Mouse (Mus musculus) hindbrain, embryonic 12.5 days (tissue): ENCODE results near the gene Pmf1. TPM values are rescaled to one million over a fixed set of nuclear protein-coding genes. Genes with fewer than 3 reads are reported as not detected.
"Not testable (repeated sequence)": the region's sequence is repeated elsewhere in the genome, so short reads cannot be mapped to it uniquely, and the experiment has no call there.

Experiments used
- ATAC-seq: fragments of 200-750 bp; cut with Nextera tagmentation; 2 replicates; pipeline ENCODE4 v1.8.0; 2017; ENCODE audit warnings: moderate TSS enrichment; ENCODE audit not compliant: low FRiP score
- H3K27ac ChIP-seq: fragments of 300-500 bp; sonication (generic); 2 replicates; pipeline ENCODE4 v1.5.1; 2016; ENCODE audit warnings: mild to moderate bottlenecking
- H3K27me3 ChIP-seq: fragments of 300-500 bp; sonication (generic); 2 replicates; pipeline ENCODE4 v1.6.1; 2016; ENCODE audit warnings: mild to moderate bottlenecking
- H3K36me3 ChIP-seq: fragments of 300-500 bp; sonication (generic); 2 replicates; pipeline ENCODE4 v1.6.1; 2016; ENCODE audit warnings: mild to moderate bottlenecking
- H3K4me1 ChIP-seq: fragments of 300-500 bp; sonication (generic); 2 replicates; pipeline ENCODE4 v1.6.1; 2016
- H3K4me2 ChIP-seq: fragments of 300-500 bp; sonication (generic); replicated peaks from 2 replicates; pipeline ENCODE4 v1.6.1; 2016; ENCODE audit warnings: mild to moderate bottlenecking
- H3K4me3 ChIP-seq: fragments of 300-500 bp; sonication (generic); 2 replicates; pipeline ENCODE4 v1.5.1; 2016; ENCODE audit warnings: mild to moderate bottlenecking
- H3K9ac ChIP-seq: fragments of 300-500 bp; sonication (generic); 2 replicates; pipeline ENCODE4 v1.6.1; 2016; ENCODE audit warnings: mild to moderate bottlenecking, moderate library complexity
- H3K9me3 ChIP-seq: fragments of 300-500 bp; sonication (generic); replicated peaks from 2 replicates; pipeline ENCODE4 v1.6.1; 2016; ENCODE audit warnings: mild to moderate bottlenecking
- WGBS: fragments of 180-500 bp; shearing (Covaris S2); methylation state at CpG from one replicate; pipeline ENCODE4 v1.1.7; 2016; 5-methylcytosine and 5-hydroxymethylcytosine counted together
- polyA plus RNA-seq: library from polyadenylated mRNA; unstranded; fragments of >200 nt; fragmentation: Nextera tagmentation; extraction: Ambion mirVana; gene quantifications from 2 replicates; pipeline ENCODE4 v1.2.1, GENCODE M21; 2016

The Pmf1 gene
- polyA plus RNA-seq, 1 experiment from 2014 or later, result 82.3 TPM

DNA sequence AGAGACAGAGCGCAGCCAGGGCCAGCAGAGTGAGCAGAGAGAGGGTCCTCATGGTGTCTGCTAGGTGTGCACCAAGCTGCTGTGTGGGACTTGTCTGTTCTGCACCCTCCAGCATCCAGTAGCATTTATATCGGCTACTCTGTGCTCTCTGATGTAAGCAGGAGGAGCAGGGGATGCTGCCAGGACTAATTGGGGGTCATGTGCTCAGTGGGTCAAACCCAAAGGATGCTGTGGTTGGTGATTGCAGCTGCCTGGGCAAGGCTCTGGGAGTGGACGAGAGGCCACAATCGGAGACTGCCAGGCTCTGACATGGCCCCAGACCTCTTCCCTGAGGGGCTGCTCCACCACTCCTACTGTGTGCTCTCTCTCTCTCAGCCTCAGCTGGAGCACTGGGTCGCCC lies 31.5 kb downstream of the Pmf1 start, which contains the start of gene Bglap2:
Gene Bglap2, minus strand, starts transcription at position 101 of the 400 bp plus-strand sequence.
- H3K36me3 ChIP-seq, H3K27me3 ChIP-seq, H3K4me1 ChIP-seq, ATAC-seq, H3K4me3 ChIP-seq, H3K9ac ChIP-seq, H3K27ac ChIP-seq, H3K4me2 ChIP-seq, H3K9me3 ChIP-seq: not testable (repeated sequence)
- WGBS, result 84% methylated on average over 5 of the region's 5 CpGs

DNA sequence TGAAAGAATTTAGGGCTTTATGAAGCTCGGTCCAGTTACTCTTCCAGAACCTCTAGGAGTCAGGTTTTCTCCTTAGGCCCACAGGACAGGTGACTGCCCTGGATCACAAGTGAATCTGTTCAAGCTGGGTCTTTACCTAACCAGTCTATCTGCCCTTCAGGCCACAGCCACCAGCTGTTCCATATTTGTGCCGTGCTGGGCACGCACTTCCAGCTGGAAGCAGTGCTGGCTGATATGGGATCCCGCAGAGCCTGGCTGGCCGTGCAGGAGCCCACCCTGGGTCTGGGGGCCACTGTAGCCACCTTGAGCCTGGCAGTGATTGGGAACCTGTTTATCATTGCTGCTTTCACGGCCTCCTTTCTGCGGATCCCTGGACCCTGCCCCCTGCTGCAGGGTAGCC lies 33.5 kb downstream of the Pmf1 start:
- Histone ChIP-seq H3K4me2 (peak overlapping the region; percentile 37; the same call in 1 of the 2 replicates), H3K27ac (peak overlapping the region; percentile 66)
- ATAC-seq, result peak; percentile 51
- H3K9ac ChIP-seq, H3K4me3 ChIP-seq, H3K36me3 ChIP-seq, H3K9me3 ChIP-seq, H3K27me3 ChIP-seq, H3K4me1 ChIP-seq: not testable (repeated sequence)
- 24% methylated on average over 5 of the region's 7 CpGs for WGBS

DNA sequence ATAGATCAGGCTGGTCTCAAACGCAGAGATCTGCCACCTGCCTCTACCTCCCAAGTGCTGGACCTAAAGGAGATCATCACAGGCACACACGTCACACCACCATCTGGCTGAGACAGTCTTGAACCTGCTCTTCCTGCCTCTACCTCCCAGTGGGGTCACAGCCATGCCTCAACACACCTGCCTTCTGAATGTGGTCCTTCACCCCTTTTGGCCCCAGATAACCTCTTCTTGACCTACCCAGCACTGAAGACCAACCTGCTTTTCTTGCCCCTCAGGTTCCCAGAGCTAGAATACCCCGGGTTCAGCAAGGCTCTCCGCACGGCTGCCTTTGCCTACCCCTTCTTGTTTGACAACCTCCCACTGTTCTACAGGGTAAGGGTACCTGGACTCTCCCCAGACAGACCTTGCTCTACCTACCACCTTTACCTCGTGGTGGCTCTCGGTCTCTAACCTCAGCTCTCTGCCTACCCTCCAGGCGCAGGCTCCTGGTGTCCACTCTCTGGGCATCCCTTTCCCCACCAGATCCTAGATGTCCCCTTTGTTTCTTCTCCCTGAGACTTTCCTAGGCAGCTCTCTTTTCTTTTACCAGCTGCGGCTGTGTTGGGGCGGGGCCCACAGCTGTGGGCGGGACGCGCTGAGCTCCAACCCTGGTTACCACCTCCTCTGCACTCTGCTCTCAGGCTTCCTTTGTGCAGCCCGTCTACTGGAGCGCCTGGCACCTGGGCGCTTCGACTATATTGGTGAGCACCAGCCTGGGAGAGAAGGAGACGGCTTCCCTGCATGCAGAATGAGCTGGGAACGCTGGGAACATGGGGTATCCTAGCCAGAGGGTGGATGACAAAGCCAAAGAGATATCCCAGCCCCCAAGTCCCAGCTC lies 34.1 kb downstream of the Pmf1 start:
- H3K9me3 ChIP-seq, H3K27me3 ChIP-seq, H3K4me1 ChIP-seq, H3K36me3 ChIP-seq, H3K4me3 ChIP-seq: not testable (repeated sequence)
- peak overlapping the region; percentile 37 for H3K4me2 ChIP-seq
- ATAC-seq, result peak; percentile 89
- peak overlapping the region; percentile 66 for H3K27ac ChIP-seq
- 10% methylated on average over 18 of the region's 19 CpGs for WGBS
- peak overlapping the region; percentile 27; the same call in 1 of the 2 replicates for H3K9ac ChIP-seq

DNA sequence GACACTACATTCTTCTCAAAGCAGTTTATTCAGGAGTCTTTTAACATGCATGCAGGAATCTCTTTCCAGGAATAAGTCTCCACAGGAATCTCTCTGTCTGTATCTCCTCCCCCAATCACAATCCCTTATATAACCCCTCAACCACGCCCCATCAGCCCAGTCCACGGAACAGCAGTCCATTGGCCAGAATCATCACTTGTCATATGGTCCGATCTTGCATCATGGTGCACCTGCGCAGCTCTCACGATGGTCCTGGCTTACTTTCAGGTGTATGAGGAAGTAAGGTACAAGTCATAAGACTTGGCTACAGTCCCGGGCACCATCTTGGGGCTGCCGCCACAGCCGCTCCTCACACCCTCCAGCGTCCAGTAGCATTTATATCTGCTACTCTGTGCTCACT lies 37.5 kb downstream of the Pmf1 start, which contains the start of gene Bglap3:
Gene Bglap3, minus strand, starts transcription at position 101 of the 400 bp plus-strand sequence.
- H3K27ac ChIP-seq, H3K4me1 ChIP-seq, H3K36me3 ChIP-seq, H3K9me3 ChIP-seq, ATAC-seq, H3K4me3 ChIP-seq, H3K9ac ChIP-seq, H3K4me2 ChIP-seq, H3K27me3 ChIP-seq: not testable (repeated sequence)
- 90% methylated on average over 9 of the region's 9 CpGs for WGBS

DNA sequence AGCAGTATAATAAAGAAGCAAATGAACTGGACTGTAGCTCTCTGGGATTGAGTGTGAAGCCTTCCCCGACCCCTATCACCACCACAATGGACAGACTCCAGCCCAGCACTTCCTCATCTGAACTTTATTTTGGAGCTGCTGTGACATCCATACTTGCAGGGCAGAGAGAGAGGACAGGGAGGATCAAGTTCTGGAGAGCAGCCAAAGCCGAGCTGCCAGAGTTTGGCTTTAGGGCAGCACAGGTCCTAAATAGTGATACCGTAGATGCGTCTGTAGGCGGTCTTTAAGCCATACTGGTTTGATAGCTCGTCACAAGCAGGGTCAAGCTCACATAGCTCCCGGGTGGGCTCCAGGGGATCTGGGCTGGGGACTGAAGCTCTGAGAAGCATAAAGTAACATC lies 41.6 kb downstream of the Pmf1 start:
- not testable (repeated sequence) for H3K4me3 ChIP-seq, H3K36me3 ChIP-seq, H3K9me3 ChIP-seq, H3K27ac ChIP-seq, H3K9ac ChIP-seq, ATAC-seq, H3K4me2 ChIP-seq
- peaks cover 15% of the 10 kb centered on the region for H3K4me1 ChIP-seq
- peaks cover 22% of the 10 kb centered on the region for H3K27me3 ChIP-seq
- WGBS, result 84% methylated on average over 7 of the region's 7 CpGs

DNA sequence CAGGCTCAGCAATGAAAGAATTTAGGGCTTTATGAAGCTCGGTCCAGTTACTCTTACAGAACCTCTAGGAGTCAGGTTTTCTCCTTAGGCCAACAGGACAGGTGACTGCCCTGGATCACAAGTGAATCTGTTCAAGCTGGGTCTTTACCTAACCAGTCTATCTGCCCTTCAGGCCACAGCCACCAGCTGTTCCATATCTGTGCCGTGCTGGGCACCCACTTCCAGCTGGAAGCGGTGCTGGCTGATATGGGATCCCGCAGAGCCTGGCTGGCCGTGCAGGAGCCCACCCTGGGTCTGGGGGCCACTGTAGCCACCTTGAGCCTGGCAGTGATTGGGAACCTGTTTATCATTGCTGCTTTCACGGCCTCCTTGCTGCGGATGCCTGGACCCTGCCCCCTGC lies 42.6 kb downstream of the Pmf1 start:
- H3K9me3 ChIP-seq, H3K27ac ChIP-seq, H3K36me3 ChIP-seq, H3K4me2 ChIP-seq, H3K4me3 ChIP-seq, H3K9ac ChIP-seq: not testable (repeated sequence)
- Histone ChIP-seq H3K4me1 (peaks cover 15% of the 10 kb centered on the region), H3K27me3 (peaks cover 22% of the 10 kb centered on the region)
- 47% methylated on average over 4 of the region's 7 CpGs for WGBS
- peak; percentile 47; the same call in 1 of the 2 replicates for ATAC-seq

DNA sequence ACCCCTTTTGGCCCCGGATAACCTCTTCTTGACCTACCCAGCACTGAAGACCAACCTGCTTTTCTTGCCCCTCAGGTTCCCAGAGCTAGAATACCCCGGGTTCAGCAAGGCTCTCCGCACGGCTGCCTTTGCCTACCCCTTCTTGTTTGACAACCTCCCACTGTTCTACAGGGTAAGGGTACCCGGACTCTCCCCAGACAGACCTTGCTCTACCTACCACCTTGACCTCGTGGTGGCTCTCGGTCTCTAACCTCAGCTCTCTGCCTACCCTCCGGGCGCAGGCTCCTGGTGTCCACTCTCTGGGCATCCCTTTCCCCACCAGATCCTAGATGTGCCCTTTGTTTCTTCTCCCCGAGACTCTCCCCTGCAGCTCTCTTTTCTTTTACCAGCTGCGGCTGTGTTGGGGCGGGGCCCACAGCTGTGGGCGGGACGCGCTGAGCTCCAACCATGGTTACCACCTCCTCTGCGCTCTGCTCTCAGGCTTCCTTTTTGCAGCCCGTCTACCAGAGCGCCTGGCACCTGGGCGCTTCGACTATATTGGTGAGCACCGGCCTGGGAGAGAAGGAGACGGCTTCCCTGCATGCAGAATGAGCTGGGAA lies 43.2 kb downstream of the Pmf1 start:
- not testable (repeated sequence) for H3K9me3 ChIP-seq, H3K9ac ChIP-seq
- Histone ChIP-seq H3K27me3 (peaks cover 22% of the 10 kb centered on the region), H3K36me3 (peaks cover 12% of the 10 kb centered on the region), H3K27ac (peak overlapping the region; percentile 72), H3K4me1 (peaks cover 15% of the 10 kb centered on the region), H3K4me2 (peak overlapping the region; percentile 47), H3K4me3 (peak overlapping the region; percentile 24)
- peak; percentile 90 for ATAC-seq
- WGBS, result 1% methylated on average over 20 of the region's 22 CpGs

DNA sequence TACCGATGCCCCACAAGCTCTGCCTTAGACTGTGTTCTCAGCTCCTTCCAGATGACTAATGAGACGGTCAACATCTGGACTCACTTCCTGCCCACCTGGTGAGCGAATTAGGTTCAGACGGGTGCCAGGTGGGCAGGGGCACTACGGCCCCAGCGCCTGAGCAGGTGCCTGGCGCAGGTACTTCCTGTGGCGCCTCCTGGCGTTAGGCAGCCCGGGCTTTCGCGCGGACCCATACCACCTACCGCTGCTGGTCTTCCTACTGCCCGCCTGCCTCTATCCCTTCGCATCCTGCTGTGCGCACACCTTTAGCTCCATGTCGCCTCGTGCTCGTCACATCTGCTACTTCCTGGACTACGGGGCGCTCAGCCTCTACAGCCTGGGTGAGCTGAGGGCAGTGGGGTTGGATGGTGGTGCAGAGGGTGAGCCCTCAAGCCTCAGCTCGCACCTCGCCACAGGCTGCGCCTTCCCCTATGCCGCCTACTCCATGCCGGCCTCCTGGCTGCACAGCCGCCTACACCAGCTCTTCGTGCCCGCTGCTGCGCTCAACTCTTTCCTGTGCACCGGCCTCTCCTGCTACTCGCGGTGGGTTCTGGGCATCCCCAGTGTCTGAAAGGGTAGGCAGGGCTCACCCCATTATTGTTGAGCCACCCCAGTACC lies 44.3 kb downstream of the Pmf1 start:
- Histone ChIP-seq H3K4me3 (no peak overlapping the region), H3K9ac (no peak overlapping the region), H3K4me1 (peaks cover 15% of the 10 kb centered on the region), H3K9me3 (peaks cover 8% of the 10 kb centered on the region), H3K27me3 (peaks cover 22% of the 10 kb centered on the region), H3K27ac (no peak overlapping the region), H3K36me3 (peaks cover 23% of the 10 kb centered on the region), H3K4me2 (peak overlapping the region; percentile 14)
- 42% methylated on average over 34 of the region's 34 CpGs for WGBS
- no peak for ATAC-seq

DNA sequence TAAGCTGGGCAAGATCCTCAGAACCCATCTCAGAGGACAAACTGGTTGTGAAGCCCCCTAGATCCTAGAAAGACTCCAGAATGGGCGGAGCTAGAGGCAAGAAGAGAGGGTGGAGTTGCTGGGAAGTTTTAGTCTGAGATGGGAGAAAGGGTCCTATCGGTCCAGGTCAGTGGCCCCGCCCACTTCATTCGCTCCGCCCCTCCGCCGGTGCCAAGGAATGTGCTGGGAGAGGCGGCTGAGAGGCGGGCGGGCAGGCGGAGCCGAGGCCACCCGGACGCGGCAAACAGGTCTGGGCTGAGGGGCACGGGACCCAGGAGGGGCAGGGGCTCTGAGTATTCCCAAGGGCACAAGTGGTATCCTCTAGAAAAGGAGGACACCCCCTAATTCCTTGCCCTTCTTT lies 45.8 kb downstream of the Pmf1 start, which contains the start of gene Paqr6:
Gene Paqr6, plus strand, starts transcription at position 248 of the 400 bp plus-strand sequence.
- Histone ChIP-seq H3K4me2 (peak within 1 kb of the TSS; percentile 22), H3K4me1 (peaks cover 25% of the 10 kb centered on the region)

DNA sequence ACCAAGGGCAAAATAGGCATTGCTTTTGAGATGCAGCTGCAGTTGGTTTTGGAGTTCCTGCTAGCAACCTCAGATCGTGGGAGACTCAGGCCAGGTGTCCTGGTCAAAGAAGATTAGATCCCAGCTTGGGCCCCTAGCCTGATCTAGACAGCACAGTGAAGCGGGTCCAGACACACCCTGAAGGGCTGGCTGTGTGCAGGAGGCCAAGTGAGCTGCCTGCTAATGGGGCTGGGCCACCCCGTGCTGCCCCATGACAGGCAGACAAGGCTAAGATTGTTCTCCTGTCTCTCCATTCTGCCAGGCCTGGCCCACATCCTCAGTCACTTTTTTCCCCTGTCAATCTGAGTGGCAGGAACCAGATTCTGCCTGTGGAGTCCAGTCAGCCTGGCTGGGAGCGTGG lies 46.4 kb downstream of the Pmf1 start:
- no peak overlapping the region for H3K9ac ChIP-seq
- H3K27me3 ChIP-seq, result peaks cover 22% of the 10 kb centered on the region
- H3K4me3 ChIP-seq, result no peak overlapping the region
- ATAC-seq, result no peak
- no peak overlapping the region for H3K4me2 ChIP-seq
- no peak overlapping the region for H3K27ac ChIP-seq
- 46% methylated on average over 4 of the region's 4 CpGs for WGBS
- H3K9me3 ChIP-seq, result no peaks in the 10 kb centered on the region
- H3K4me1 ChIP-seq, result peaks cover 30% of the 10 kb centered on the region
- H3K36me3 ChIP-seq, result peaks cover 44% of the 10 kb centered on the region

More for the DNA sequence above, 45.8 kb downstream of the Pmf1 start, which contains the start of gene Paqr6:
- Histone ChIP-seq H3K27ac (no peak within 1 kb of the TSS; the same call in 1 of the 2 replicates), H3K27me3 (peaks cover 22% of the 10 kb centered on the region), H3K9ac (no peak within 1 kb of the TSS), H3K9me3 (no peaks in the 10 kb centered on the region), H3K4me3 (no peak within 1 kb of the TSS), H3K36me3 (peaks cover 38% of the 10 kb centered on the region)
- no peak for ATAC-seq
- WGBS, result 2% methylated on average over 16 of the region's 16 CpGs

DNA sequence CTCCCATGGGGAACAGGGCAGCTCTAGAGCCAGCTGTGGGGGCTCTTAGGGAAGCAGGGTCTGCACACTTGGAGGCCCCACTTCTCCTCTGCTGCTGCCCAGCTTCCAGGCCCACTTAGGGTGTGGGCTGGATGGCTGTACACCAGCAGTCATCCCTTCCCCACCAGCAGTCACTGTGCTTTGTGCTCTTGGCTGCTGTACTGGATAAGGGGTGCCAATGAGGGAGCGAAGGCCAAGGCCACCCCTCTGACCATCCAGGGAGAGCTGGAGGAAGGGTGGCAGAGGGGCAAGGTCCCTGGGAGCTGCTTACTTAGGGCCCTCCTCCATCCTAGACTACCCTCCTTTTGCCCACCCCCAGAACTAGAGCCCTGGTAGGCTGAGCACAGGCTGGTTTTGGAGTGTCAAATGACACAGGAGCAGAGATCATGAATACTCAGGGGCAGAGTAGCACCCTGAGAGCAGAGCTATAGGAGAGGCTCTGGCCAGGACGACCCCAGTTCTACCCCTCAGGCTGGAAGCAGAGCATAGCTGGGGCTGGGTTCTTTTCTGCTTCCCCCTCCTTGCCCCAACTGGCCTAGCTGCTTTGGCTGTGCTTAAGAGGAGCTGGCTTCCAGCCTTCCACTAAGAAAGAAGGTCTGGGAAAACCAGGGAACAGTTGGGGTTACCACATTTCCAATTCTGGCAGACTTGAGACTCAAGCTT lies 48.4 kb downstream of the Pmf1 start:
- peaks cover 30% of the 10 kb centered on the region for H3K4me1 ChIP-seq
- ATAC-seq, result no peak
- no peak overlapping the region for H3K4me3 ChIP-seq
- H3K9me3 ChIP-seq, result no peaks in the 10 kb centered on the region
- H3K9ac ChIP-seq, result no peak overlapping the region
- no peak overlapping the region for H3K27ac ChIP-seq
- peaks cover 62% of the 10 kb centered on the region for H3K36me3 ChIP-seq
- 88% methylated on average over 2 of the region's 2 CpGs for WGBS
- no peak overlapping the region for H3K4me2 ChIP-seq
- peaks cover 22% of the 10 kb centered on the region for H3K27me3 ChIP-seq

DNA sequence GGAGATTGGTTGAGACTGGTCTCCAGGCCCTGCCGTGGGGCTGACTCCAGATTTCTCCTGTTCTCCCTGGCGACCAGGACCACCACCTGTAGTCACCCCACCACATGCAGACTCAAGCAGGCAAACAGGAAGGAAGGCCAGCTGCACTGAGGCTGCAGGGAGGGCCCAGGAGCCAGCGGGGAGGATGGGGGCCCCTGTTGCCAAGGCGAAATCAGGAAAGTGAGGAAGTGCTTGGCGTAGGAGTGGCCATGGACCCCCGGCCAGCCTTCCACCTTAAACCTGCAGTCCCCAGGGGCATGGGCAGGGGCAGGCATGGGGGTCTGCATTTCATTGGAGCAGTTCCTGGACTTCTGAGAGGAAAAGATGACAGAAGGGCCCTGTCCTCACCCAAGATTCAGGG lies 49.0 kb downstream of the Pmf1 start:
- Histone ChIP-seq H3K27ac (no peak overlapping the region), H3K4me1 (peaks cover 30% of the 10 kb centered on the region), H3K9ac (no peak overlapping the region), H3K27me3 (peaks cover 20% of the 10 kb centered on the region), H3K4me3 (no peak overlapping the region), H3K9me3 (no peaks in the 10 kb centered on the region), H3K36me3 (peaks cover 68% of the 10 kb centered on the region), H3K4me2 (no peak overlapping the region)
- 78% methylated on average over 6 of the region's 6 CpGs for WGBS
- no peak for ATAC-seq
